Mouse (Mus musculus) hindbrain, postnatal 0 days (tissue): ENCODE measurements around the gene Pla2g10. TPM values are rescaled to one million over a fixed set of nuclear protein-coding genes. Genes with fewer than 3 reads are reported as not detected.
"Not testable (repeated sequence)": the region's sequence is repeated elsewhere in the genome, so short reads cannot be mapped to it uniquely, and the experiment has no call there.

Experiments used
- ATAC-seq: fragments of 200-750 bp; cut with Nextera tagmentation; 2 replicates; pipeline ENCODE4 v1.8.0; 2017; ENCODE audit warnings: mild to moderate bottlenecking, moderate TSS enrichment, moderate library complexity
- DNase-seq: peaks from one replicate; pipeline ENCODE4 v3.0.0-alpha.2; 2015; ENCODE audit warnings: low spot score
- H3K27ac ChIP-seq: fragments of 300-500 bp; sonication (generic); 2 replicates; pipeline ENCODE4 v1.5.1; 2014; ENCODE audit warnings: mild to moderate bottlenecking
- H3K27me3 ChIP-seq: fragments of 300-500 bp; sonication (generic); 2 replicates; pipeline ENCODE4 v1.6.1; 2014; ENCODE audit warnings: low read length, mixed read lengths; ENCODE audit not compliant: insufficient read depth
- H3K36me3 ChIP-seq: fragments of 300-500 bp; sonication (generic); 2 replicates; pipeline ENCODE4 v1.6.1; 2014; ENCODE audit warnings: low read length, mixed read lengths; ENCODE audit not compliant: insufficient read depth
- H3K4me1 ChIP-seq: fragments of 300-500 bp; sonication (generic); 2 replicates; pipeline ENCODE4 v1.6.1; 2014; ENCODE audit warnings: antibody characterized with exemption, low read length, mixed read lengths; ENCODE audit not compliant: insufficient read depth
- H3K4me2 ChIP-seq: fragments of 300-500 bp; sonication (generic); 2 replicates; pipeline ENCODE4 v1.6.1; 2014; ENCODE audit warnings: low read depth, mild to moderate bottlenecking, low read length, moderate library complexity, mixed read lengths
- H3K4me3 ChIP-seq: fragments of 300-500 bp; sonication (generic); 2 replicates; pipeline ENCODE4 v1.5.1; 2014; ENCODE audit warnings: low read length
- H3K9ac ChIP-seq: fragments of 300-500 bp; sonication (generic); replicated peaks from 2 replicates; pipeline ENCODE4 v1.6.1; 2014; ENCODE audit warnings: mild to moderate bottlenecking, low read length, moderate library complexity, mixed read lengths
- H3K9me3 ChIP-seq: fragments of 300-500 bp; sonication (generic); 2 replicates; pipeline ENCODE4 v1.6.1; 2016; ENCODE audit warnings: low read length, mixed read lengths
- CTCF ChIP-seq: IDR thresholded peaks from 2 replicates; pipeline ENCODE4 v1.5.1; 2016; ENCODE audit warnings: antibody characterized with exemption, control low read depth, low read depth
- WGBS: fragments of 180-500 bp; shearing (Covaris S2); extraction: QIAGEN DNeasy Blood & Tissue Kit; methylation state at CpG from one replicate; pipeline ENCODE4 v1.1.7; 2014; 5-methylcytosine and 5-hydroxymethylcytosine counted together
- polyA plus RNA-seq: library from polyadenylated mRNA; unstranded; fragments of >200 nt; fragmentation: Nextera tagmentation; extraction: Ambion mirVana; gene quantifications from 2 replicates; pipeline ENCODE4 v1.2.1, GENCODE M21; 2015
- total RNA-seq: library from RNA; depleted of rRNA; stranded (reverse); fragments of >200 nt; gene quantifications from 2 replicates; pipeline ENCODE4 v1.2.3, GENCODE M21; 2014

Gene Pla2g10
- total and polyA plus RNA-seq, 2 experiments from 2014 or later: not detected

DNA sequence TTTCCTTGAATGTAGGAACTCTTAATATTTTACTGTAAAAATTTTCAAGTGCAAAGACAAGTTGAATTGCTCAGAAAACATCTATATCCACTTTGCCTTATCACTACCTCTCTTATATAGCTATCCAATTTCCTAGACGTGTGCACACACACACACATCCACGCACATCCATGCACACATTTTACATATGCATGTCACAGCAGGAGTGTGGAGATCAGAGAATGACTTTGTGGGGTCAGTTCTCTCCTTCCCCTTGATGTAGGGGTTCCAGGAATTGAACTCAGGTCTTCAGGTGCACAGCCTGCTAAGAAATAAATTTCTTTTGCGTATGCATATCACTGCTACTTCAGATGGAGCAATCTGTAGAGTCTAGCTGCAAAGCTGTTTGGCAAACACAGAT lies 17.3 kb upstream of the Pla2g10 start:
- no peak for DNase-seq
- Histone ChIP-seq H3K36me3 (no peaks in the 10 kb centered on the region), H3K9ac (no peak overlapping the region), H3K4me2 (no peak overlapping the region), H3K27ac (no peak overlapping the region), H3K4me1 (no peaks in the 10 kb centered on the region), H3K9me3 (no peaks in the 10 kb centered on the region), H3K4me3 (no peak overlapping the region), H3K27me3 (no peaks in the 10 kb centered on the region)
- WGBS: 51% methylated on average over 3 of the region's 3 CpGs
- no peak for ATAC-seq
- no peak for TF ChIP-seq CTCF

- no peak for DNase-seq
- H3K27me3 ChIP-seq: no peaks in the 10 kb centered on the region
- no peaks in the 10 kb centered on the region for H3K9me3 ChIP-seq
- H3K4me2 ChIP-seq: no peak overlapping the region
- no peak overlapping the region for H3K27ac ChIP-seq
- H3K4me1 ChIP-seq: no peaks in the 10 kb centered on the region
- WGBS: 92% methylated on average over 7 of the region's 8 CpGs
- no peak overlapping the region for H3K9ac ChIP-seq
- TF ChIP-seq CTCF: no peak
- no peak for ATAC-seq
- H3K4me3 ChIP-seq: no peak overlapping the region
- H3K36me3 ChIP-seq: no peaks in the 10 kb centered on the region
Measured at GRCm38 (mm10) chr16:13747708-13748107, 16.9 kb upstream of the Pla2g10 start.

- DNase-seq (no peak), ATAC-seq (no peak)
- Histone ChIP-seq H3K4me1 (no peaks in the 10 kb centered on the region), H3K27me3 (no peaks in the 10 kb centered on the region), H3K9me3 (no peaks in the 10 kb centered on the region), H3K27ac (no peak overlapping the region), H3K4me2 (no peak overlapping the region), H3K9ac (no peak overlapping the region), H3K4me3 (no peak overlapping the region), H3K36me3 (no peaks in the 10 kb centered on the region)
- 83% methylated on average over 2 of the region's 2 CpGs for WGBS
- TF ChIP-seq CTCF: no peak
Measured at GRCm38 (mm10) chr16:13740844-13741243, 10.1 kb upstream of the Pla2g10 start.

- not testable (repeated sequence) for H3K4me1 ChIP-seq, H3K4me3 ChIP-seq, H3K9ac ChIP-seq, DNase-seq, ATAC-seq, H3K4me2 ChIP-seq, H3K27me3 ChIP-seq, H3K9me3 ChIP-seq, H3K36me3 ChIP-seq, H3K27ac ChIP-seq
- 67% methylated on average over 4 of the region's 4 CpGs for WGBS
Measured at GRCm38 (mm10) chr16:13739044-13739443, 8.3 kb upstream of the Pla2g10 start.

- no peak for TF ChIP-seq CTCF
- H3K4me3 ChIP-seq: no peak overlapping the region
Measured at GRCm38 (mm10) chr16:13735977-13736376, 5.2 kb upstream of the Pla2g10 start.

GRCm38 (mm10) chr16:13733518-13734137 lies 2.8 kb upstream of the Pla2g10 start:
- TF ChIP-seq CTCF: peak; percentile 87
- no peak overlapping the region for H3K27ac ChIP-seq
- ATAC-seq: no peak
- H3K9ac ChIP-seq: no peak overlapping the region
- H3K4me3 ChIP-seq: no peak overlapping the region
- peak; percentile 77 for DNase-seq
- no peaks in the 10 kb centered on the region for H3K36me3 ChIP-seq
- 19% methylated on average over 9 of the region's 9 CpGs for WGBS
- H3K4me2 ChIP-seq: no peak overlapping the region
- no peaks in the 10 kb centered on the region for H3K27me3 ChIP-seq
- H3K4me1 ChIP-seq: no peaks in the 10 kb centered on the region
- no peaks in the 10 kb centered on the region for H3K9me3 ChIP-seq

More at GRCm38 (mm10) chr16:13735977-13736376, 5.2 kb upstream of the Pla2g10 start:
- no peaks in the 10 kb centered on the region for H3K27me3 ChIP-seq
- no peak overlapping the region for H3K9ac ChIP-seq
- H3K27ac ChIP-seq: no peak overlapping the region
- H3K36me3 ChIP-seq: no peaks in the 10 kb centered on the region
- no peak overlapping the region for H3K4me2 ChIP-seq
- ATAC-seq (no peak), DNase-seq (no peak)
- 90% methylated on average over 8 of the region's 8 CpGs for WGBS
- no peaks in the 10 kb centered on the region for H3K9me3 ChIP-seq
- no peaks in the 10 kb centered on the region for H3K4me1 ChIP-seq

GRCm38 (mm10) chr16:13732786-13733185 lies 2.0 kb upstream of the Pla2g10 start:
- no peaks in the 10 kb centered on the region for H3K9me3 ChIP-seq
- no peaks in the 10 kb centered on the region for H3K36me3 ChIP-seq
- no peaks in the 10 kb centered on the region for H3K4me1 ChIP-seq
- no peak overlapping the region for H3K27ac ChIP-seq
- no peak overlapping the region for H3K9ac ChIP-seq
- no peak overlapping the region for H3K4me2 ChIP-seq
- H3K27me3 ChIP-seq: no peaks in the 10 kb centered on the region
- no peak for TF ChIP-seq CTCF
- no peak for DNase-seq
- no peak for ATAC-seq
- no peak overlapping the region for H3K4me3 ChIP-seq
- 86% methylated on average over 3 of the region's 3 CpGs for WGBS
